Mouse (Mus musculus) gastrocnemius, postnatal 4 days (tissue): Measurements from ENCODE around the gene E130208F15Rik. TPM values are rescaled to one million over a fixed set of nuclear protein-coding genes. Genes with fewer than 3 reads are reported as not detected.

Source experiments
- DNase-seq, 2 experiments: peaks; one replicate each; pipeline ENCODE4 v3.0.0; 2021 to 2022; ENCODE audit warnings: low spot score in 2 of 2, mixed read lengths in 2 of 2
- long read RNA-seq, 2 experiments: library from polyadenylated mRNA; stranded (forward); transcript quantifications; one replicate each; pipeline ENCODE4 v2.0.0; 2021
- total RNA-seq, 2 experiments: library from RNA; stranded (reverse); gene quantifications; 2 replicates each; pipeline ENCODE4 v1.2.3; 2021

E130208F15Rik gene
- total RNA-seq = 1 to 10 TPM; 1.2 to 1.4 TPM
- long read RNA-seq, experiment 1 = 0 reads
- long read RNA-seq, experiment 2, partial matches to known transcripts = 0 of 1 reads
- long read RNA-seq, experiment 2, other reads (novel, unspliced or antisense) = 0 of 1 reads

DNA sequence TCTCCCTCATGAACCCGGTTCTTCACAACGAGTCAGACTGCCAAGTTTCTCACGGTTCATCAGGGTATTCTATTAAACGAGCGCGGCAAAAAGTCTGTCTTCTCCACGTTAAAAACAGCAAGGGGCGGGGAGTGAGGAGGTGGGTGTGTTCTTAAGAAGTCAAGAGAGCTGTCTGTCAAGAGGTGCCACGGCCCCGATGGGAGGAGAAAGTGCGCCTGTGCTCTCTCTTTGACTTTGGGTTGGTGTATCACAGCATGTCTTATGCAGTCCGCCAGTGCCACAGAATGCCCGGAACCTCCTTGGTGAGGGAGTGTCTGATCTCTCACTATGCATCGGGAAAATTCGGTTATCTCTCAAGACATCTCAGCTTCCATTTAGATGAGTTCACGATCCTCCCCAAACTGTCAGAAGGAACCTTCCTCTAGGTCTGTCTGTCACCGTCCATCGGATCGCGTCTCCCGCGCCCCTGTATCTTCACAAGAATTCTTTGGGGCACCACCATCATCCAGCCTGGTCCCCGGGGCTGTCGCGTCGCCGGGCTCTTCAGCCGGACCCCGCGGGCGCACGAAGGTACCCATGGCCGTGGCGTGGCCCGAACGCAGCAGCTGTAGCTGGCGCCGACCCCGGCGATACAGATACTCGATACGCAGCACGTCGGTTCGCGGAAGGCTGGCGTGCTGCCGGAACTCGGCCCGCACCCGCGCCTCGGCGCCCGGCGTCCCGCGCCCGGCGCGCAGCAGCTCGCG is at the start of gene E130208F15Rik:
Gene E130208F15Rik, plus strand, starts transcription at position 202 of the 746 bp plus-strand sequence.
- DNase-seq = peak in 1 of 2 experiments; percentile 54

DNA sequence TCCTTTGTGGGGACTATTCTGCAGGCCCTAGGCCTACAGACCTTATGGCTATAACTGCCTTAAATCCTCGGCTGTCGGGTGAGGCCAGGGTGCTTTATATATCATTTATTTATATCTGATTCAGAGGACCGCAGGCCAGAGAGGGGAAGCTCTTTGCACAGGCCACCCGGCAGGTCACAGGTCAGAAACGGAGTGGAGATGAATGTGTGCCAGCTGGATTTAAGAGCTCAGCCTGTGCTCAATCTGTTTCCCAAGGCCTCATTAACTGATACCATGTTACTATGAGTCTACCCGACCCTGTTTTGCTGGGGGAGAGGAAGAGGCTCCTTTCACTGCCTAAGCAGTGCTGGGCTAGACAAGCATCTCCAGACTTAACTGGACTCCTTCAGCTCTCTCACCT is 47.2 kb upstream of the E130208F15Rik start:
- no peak for DNase-seq

GRCm38 (mm10) chr7:30278911-30279310 is 42.6 kb upstream of the E130208F15Rik start:
- no peak for DNase-seq

DNA sequence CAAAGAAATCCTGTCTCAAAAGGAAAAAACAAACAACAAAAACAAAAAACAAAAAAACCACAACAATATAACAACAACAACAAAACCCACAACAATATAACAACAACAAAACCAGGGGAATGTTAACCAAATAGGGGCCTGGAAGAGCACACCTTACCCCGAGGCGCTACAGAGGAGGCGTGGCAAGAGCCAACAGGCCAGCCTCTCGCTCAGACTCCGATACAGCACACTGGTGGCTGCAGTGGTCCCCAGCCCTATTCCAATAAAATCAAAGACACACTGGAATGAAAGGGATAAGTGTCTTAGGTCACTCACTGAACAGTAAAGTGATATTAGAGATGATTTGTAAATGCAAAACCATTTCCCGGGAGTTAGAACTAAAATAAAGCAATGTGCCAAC is 42.0 kb upstream of the E130208F15Rik start:
- no peak for DNase-seq

GRCm38 (mm10) chr7:30279951-30280669 is 41.4 kb upstream of the E130208F15Rik start, which contains the start of the genes Thap8 and Wdr62:
Thap8 (plus strand) TSS chr7:30280094.
Wdr62 (minus strand) TSS chr7:30280419.
- peak; percentile 85 to 92 for DNase-seq

DNA sequence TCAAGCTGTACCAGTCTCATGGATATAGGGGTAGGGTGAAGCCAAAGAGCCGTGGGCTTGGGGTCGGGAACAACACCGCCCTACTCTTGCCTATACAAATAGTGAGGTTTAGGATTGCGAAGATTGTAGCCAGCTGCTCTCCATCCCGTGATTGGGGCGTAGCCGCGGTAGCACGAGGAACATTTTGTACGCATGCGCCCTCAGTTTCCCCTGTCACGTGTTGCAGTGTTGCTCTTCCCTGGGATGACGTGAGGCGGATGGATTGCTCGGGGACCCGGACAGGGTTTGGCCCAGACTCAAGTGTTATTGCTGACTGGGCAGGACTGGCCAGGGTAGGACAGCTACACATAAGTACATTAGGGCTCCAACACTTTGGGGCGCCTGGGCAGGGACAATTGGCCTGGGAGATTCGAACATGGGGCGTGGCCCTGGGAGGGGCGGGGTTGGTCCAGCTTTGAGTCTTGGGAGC is 40.8 kb upstream of the E130208F15Rik start:
- DNase-seq = peak; percentile 72 to 87

DNA sequence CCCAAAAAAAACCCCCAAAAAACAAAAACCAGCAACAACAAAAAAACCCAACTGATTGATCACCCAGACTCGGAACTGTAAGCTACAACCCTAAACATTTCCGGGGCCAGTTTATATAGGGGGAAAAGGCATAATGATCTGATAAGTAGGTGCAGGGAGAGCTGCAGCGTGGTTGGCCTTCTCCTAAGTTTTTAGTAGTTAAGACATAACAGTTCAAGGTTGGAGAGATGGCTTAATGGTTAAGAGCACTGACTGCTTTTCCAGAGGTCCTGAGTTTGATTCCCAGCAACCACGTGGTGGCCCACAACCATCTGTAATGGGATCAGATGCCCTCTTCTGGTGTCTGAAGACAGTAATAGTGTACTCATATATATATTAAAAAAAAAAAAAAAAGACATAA is 40.0 kb upstream of the E130208F15Rik start:
- no peak for DNase-seq

- no peak for DNase-seq
These were observed 38.8 kb upstream of the E130208F15Rik start for GRCm38 (mm10) chr7:30282740-30283139.

- no peak for DNase-seq
These were observed 34.7 kb upstream of the E130208F15Rik start for GRCm38 (mm10) chr7:30286701-30287410.

GRCm38 (mm10) chr7:30288046-30288445 is 33.5 kb upstream of the E130208F15Rik start:
- no peak for DNase-seq

DNA sequence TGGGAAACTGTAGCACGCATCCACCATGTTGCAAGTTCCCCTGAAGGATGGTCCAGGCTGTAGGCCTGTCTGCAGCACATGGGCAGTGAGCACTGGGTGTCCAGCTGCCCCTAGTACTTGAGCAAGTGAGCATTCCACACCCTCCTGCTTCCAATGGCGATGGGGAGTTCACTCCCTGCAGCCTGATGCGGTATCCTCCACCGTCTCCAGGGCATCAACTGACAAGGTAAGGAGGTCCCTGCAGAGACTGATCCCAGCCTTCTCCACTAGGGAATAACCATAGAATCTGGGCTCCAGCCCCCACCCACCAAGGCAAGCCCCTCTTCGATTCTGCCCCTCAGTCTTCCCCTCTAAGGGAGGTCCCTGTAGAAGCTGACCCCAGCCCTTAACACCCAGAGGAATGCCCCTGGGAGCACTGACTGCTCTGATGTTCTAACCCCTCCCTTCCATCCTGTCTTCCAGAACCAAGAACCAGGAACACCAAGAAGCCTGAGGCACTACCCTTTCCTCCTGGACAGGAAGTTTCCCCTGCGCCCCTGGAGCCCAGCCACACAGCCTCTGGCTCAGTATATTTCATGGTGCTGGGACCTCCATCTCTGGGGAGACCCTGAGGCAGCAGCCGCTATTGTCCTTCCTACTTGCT is 32.3 kb upstream of the E130208F15Rik start:
- DNase-seq = no peak

DNA sequence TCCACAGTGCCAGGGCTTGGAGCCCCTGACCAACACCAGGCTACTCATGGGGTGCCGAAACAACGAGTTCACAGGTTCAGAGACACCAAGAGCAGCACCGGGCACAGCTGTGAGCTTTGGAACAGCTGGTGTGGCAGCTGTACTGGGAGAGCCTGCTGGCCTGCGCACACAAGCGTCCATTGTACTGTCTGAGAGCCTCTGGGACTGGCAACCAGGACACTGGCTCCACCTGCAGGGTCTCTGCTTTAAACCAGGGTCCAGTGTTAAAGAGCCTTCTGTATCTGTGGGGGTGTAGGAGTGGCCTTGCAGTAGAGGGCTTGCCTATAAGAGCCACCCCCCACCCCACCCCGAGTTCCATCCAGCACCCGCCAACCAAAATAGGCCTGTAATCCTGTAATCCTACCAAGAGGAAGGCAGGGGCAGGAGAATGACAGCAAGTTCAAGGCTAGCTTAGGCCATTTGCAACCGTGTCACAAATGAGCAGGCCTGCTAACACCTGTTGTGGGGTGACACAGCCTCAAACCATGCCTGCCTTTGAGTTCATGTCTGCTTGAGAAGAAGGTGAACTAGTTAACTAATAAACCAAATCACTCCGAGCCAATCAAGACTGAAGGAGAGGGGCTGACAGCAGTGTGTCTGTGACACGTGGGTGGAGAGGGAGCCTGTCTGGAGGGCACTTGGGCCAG is 31.7 kb upstream of the E130208F15Rik start:
- DNase-seq = peak in 1 of 2 experiments; percentile 43

GRCm38 (mm10) chr7:30291215-30292131 is 30.1 kb upstream of the E130208F15Rik start, which contains the start of gene Clip3:
Clip3 (plus strand) TSS chr7:30291728.
- peak; percentile 72 to 82 for DNase-seq

- no peak for DNase-seq
These were observed 27.7 kb upstream of the E130208F15Rik start for GRCm38 (mm10) chr7:30293795-30294194.

DNA sequence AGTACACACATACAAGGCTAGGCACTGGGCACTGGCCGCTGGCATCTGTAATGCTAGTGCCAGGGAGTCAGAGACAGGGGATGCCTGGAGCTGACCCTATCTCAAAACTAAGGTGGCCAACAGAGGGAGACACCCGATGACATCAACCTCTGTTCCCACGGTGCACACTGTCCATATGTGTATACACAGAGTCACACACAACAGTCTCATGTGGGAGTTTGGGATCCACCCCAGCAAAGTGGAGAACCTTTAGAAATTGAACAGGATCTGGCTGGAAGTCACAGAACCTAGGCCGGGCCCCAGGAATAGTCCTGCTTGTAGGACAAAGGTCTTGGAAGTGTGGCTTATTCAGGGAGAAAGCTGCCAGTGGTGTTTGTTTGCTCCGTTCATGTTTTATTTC is 27.2 kb upstream of the E130208F15Rik start:
- no peak for DNase-seq

- peak in 1 of 2 experiments; percentile 43 for DNase-seq
These were observed 26.4 kb upstream of the E130208F15Rik start for GRCm38 (mm10) chr7:30295103-30295502.

DNA sequence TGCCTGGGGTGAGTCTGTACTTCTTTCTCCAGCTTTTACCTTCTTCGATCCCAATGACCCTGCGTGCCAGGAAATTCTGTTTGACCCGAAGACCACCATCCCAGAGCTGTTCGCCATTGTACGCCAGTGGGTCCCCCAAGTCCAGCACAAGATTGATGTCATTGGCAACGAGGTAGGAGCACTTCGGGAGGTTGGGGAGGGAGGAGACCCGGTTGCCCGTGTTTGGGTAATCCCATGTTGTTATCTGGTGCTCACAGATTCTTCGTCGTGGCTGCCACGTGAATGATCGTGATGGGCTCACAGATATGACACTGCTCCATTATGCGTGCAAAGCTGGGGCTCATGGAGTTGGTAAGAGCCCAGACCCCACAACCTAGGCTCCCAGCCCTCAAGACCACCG is 24.7 kb upstream of the E130208F15Rik start:
- no peak for DNase-seq

DNA sequence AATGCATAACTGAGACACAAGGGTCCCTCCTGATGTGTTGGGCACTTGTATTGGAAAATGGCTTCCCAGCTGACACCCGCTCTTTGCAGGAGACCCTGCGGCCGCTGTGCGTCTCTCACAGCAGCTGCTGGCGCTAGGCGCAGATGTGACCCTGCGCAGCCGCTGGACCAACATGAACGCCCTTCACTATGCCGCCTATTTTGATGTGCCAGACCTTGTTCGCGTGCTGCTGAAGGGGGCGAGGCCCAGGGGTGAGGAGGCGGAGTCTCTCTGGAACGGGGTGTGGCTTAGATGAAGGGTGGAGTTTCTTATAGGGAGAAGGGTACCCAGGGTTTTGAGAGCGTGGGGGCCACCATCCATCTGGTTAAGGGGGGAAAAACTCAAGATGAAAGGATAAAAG is 24.3 kb upstream of the E130208F15Rik start:
- no peak for DNase-seq

DNA sequence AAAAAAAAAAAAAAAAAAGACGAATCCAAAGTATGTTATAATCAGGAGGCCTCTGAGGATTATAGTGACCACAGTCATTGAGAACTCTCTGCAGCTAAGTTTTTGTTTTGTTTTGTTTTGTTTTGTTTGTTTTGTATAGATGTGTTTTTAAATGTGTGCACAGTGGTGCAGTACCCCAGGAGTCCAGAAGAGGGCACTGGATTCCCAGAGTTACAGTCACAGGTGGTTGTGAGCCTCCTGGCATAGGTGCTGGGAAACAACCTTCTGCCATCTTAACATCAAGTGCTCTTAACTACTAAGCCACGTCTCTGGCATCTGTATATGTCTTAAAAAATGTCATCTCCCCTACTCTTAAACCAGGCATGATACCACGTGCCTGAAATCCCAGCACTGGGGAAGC is 20.6 kb upstream of the E130208F15Rik start:
- DNase-seq = no peak
